ENCODE assay signal across 16 mouse cellular contexts in genomic region chr11:62825222-62826105, GRCm38 (mm10). TPM values are rescaled to one million over a fixed set of nuclear protein-coding genes. Genes with fewer than 3 reads are reported as not detected.
DNase-seq lines count a peak whose midpoint lies in the region; ATAC-seq lines count a peak whose summit lies in the region.
"Had no signal": no experiment of that assay in that cellular context is flagged by ENCODE, and none has a peak within 500 bp of the region (broad histone marks: within the 10 kb centered on the region; RNA-seq: fewer than 3 reads in every experiment).

No protein-coding gene starts in this region.

- DNase-seq in kidney, adult 9 months = no peak
- DNase-seq in 3134 (ENCODE audit: extremely low read depth, insufficient read length, low spot score) (peak; percentile 11), NIH3T3 (ENCODE audit: low read depth) (peak; percentile 35)
- DNase-seq in lung, postnatal 36 days = peak; percentile 48
- no peak for DNase-seq in layer of hippocampus, postnatal 14 days (ENCODE audit: low spot score in 2 of 2)
- no peak for DNase-seq in right cerebral cortex, postnatal 10 days (ENCODE audit: low spot score in 2 of 2)
- DNase-seq: cerebellum, adult 9-11 months; spleen, adult 18-20 months had no signal

- H3K27ac ChIP-seq in kidney, embryonic 15.5 days = peak overlapping the region; percentile 62
- no peak overlapping the region for H3K27ac ChIP-seq in midbrain, embryonic 15.5 days
- H3K27ac ChIP-seq: forebrain, embryonic 10.5 days; heart, embryonic 15.5 days; hindbrain, embryonic 14.5 days; neural tube, embryonic 13.5 days had no signal

- H3K9ac ChIP-seq in kidney, embryonic 15.5 days = no peak overlapping the region
- H3K9ac ChIP-seq in midbrain, embryonic 15.5 days = no peak overlapping the region
- H3K9ac ChIP-seq: heart, embryonic 15.5 days; hindbrain, embryonic 14.5 days; neural tube, embryonic 13.5 days had no signal

- peaks cover 12% of the 10 kb centered on the region; the same call in 1 of the 2 replicates for H3K36me3 ChIP-seq in kidney, embryonic 15.5 days
- no peaks in the 10 kb centered on the region for H3K36me3 ChIP-seq in midbrain, embryonic 15.5 days (replicated peaks)
- H3K36me3 ChIP-seq: forebrain, embryonic 10.5 days; heart, embryonic 15.5 days; neural tube, embryonic 13.5 days had no signal

- peaks cover 6% of the 10 kb centered on the region; the same call in 1 of the 2 replicates for H3K27me3 ChIP-seq in kidney, embryonic 15.5 days
- H3K27me3 ChIP-seq in midbrain, embryonic 15.5 days (replicated peaks) = no peaks in the 10 kb centered on the region
- H3K27me3 ChIP-seq: CH12.LX; heart, embryonic 15.5 days; neural tube, embryonic 13.5 days had no signal

- H3K4me3 ChIP-seq in kidney, embryonic 15.5 days (replicated peaks) = no peak overlapping the region
- H3K4me3 ChIP-seq in midbrain, embryonic 15.5 days = no peak overlapping the region
- H3K4me3 ChIP-seq: forebrain, embryonic 10.5 days; heart, embryonic 15.5 days; neural tube, embryonic 13.5 days had no signal

- no peaks in the 10 kb centered on the region for H3K9me3 ChIP-seq in kidney, embryonic 15.5 days (replicated peaks)
- no peaks in the 10 kb centered on the region for H3K9me3 ChIP-seq in midbrain, embryonic 15.5 days
- H3K9me3 ChIP-seq: forebrain, embryonic 10.5 days; heart, embryonic 15.5 days; neural tube, embryonic 13.5 days had no signal

- no peak overlapping the region for H3K4me2 ChIP-seq in kidney, embryonic 15.5 days
- H3K4me2 ChIP-seq in midbrain, embryonic 15.5 days = no peak overlapping the region
- H3K4me2 ChIP-seq: heart, embryonic 15.5 days; hindbrain, embryonic 14.5 days; liver, embryonic 11.5 days; neural tube, embryonic 13.5 days had no signal

- H3K4me1 ChIP-seq in kidney, embryonic 15.5 days = peaks cover 47% of the 10 kb centered on the region
- peaks cover 7% of the 10 kb centered on the region for H3K4me1 ChIP-seq in midbrain, embryonic 15.5 days

- no peak for ATAC-seq in kidney, embryonic 15.5 days (replicated peaks; ENCODE audit: low FRiP score)
- no peak for ATAC-seq in midbrain, embryonic 15.5 days (replicated peaks)

- WGBS in kidney, embryonic 15.5 days = 52% methylated on average over 9 of the region's 9 CpGs
- 86% methylated on average over 9 of the region's 9 CpGs for WGBS in midbrain, embryonic 15.5 days

RNA-seq across cellular contexts. Expression of gene Trim16, which starts 5.4 kb away (rescaled TPM):
- 14.9 and 16.3 TPM in 2 replicates for polyA plus RNA-seq in kidney, embryonic 15.5 days (2015; fragmentation: Nextera tagmentation; extraction: Ambion mirVana)
- 6.2 and 6.8 TPM in 2 replicates for polyA plus RNA-seq in midbrain, embryonic 15.5 days (2015; fragmentation: Nextera tagmentation; extraction: Ambion mirVana)
- total RNA-seq in layer of hippocampus, postnatal 14 days (2021) = 1 to 10 TPM; 3.9 to 4.0 TPM
- total RNA-seq: CH12.LX had no signal

RNA-seq across cellular contexts. Expression of gene Fbxw10, which starts 21.4 kb away (rescaled TPM):
- 0.35 and 0.46 TPM in 2 replicates for polyA plus RNA-seq in kidney, embryonic 15.5 days (2015; fragmentation: Nextera tagmentation; extraction: Ambion mirVana)
- polyA plus RNA-seq in midbrain, embryonic 15.5 days (2015; fragmentation: Nextera tagmentation; extraction: Ambion mirVana) = 0.41 and 0.50 TPM in 2 replicates
- total RNA-seq in layer of hippocampus, postnatal 14 days (2021) = 1 to 10 TPM in 1 of 2 experiments, under 1 TPM in 1; 0.62 to 1.5 TPM

RNA-seq across cellular contexts. Expression of gene Zfp286, which starts 36.2 kb away (rescaled TPM):
- polyA plus RNA-seq in kidney, embryonic 15.5 days (2015; fragmentation: Nextera tagmentation; extraction: Ambion mirVana) = 17.6 and 17.8 TPM in 2 replicates
- polyA plus RNA-seq in midbrain, embryonic 15.5 days (2015; fragmentation: Nextera tagmentation; extraction: Ambion mirVana) = 33.0 and 36.3 TPM in 2 replicates
- total RNA-seq in layer of hippocampus, postnatal 14 days (2021) = 10 to 100 TPM; 21.3 to 21.5 TPM
- total RNA-seq: CH12.LX had no signal

RNA-seq across cellular contexts. Expression of gene Tvp23b, which starts 53.8 kb away (rescaled TPM):
- polyA plus RNA-seq in kidney, embryonic 15.5 days (2015; fragmentation: Nextera tagmentation; extraction: Ambion mirVana) = 70.3 and 77.3 TPM in 2 replicates
- polyA plus RNA-seq in midbrain, embryonic 15.5 days (2015; fragmentation: Nextera tagmentation; extraction: Ambion mirVana) = 56.9 and 58.7 TPM in 2 replicates
- 10 to 100 TPM; 24.8 to 26.2 TPM for total RNA-seq in layer of hippocampus, postnatal 14 days (2021)

Comparison
In these comparisons a context has a peak if more than half of its experiments do, and no peak if none do; other contexts are left out.
1. DNase-seq: peak in 3134 (single experiment), NIH3T3 (single experiment) and lung, postnatal 36 days (single experiment); none in kidney, adult 9 months (single experiment), layer of hippocampus, postnatal 14 days (0 of 2) and right cerebral cortex, postnatal 10 days (0 of 2).